Mouse (Mus musculus): ENCODE results near the gene Lcmt1.

- TF ChIP-seq POLR2A (IDR thresholded peaks at IDR 0.05; ENCODE audit: borderline replicate concordance, extremely low read depth, low read depth, low read length) (no peak), CTCF (IDR thresholded peaks at IDR 0.05; ENCODE audit: insufficient read depth, low read length) (no peak)
These were observed 24.5 kb upstream of the Lcmt1 start for GRCm38 (mm10) chr7:123345041-123345544.
